Mouse (Mus musculus) limb, embryonic 15.5 days (tissue): Measurements from ENCODE around the gene Gpr37l1. TPM values are rescaled to one million over a fixed set of nuclear protein-coding genes. Genes with fewer than 3 reads are reported as not detected.

Experiments
- ATAC-seq: fragments of 200-750 bp; cut with Nextera tagmentation; 2 replicates; pipeline ENCODE4 v1.8.0; 2017; ENCODE audit warnings: low read depth, moderate TSS enrichment; ENCODE audit not compliant: insufficient number of reproducible peaks, low FRiP score, low TSS enrichment
- H3K27ac ChIP-seq: fragments of 300-500 bp; sonication (generic); 2 replicates; pipeline ENCODE4 v1.5.1; 2015; ENCODE audit warnings: moderate library complexity, mild to moderate bottlenecking, inconsistent platforms
- H3K27me3 ChIP-seq: fragments of 300-500 bp; sonication (generic); 2 replicates; pipeline ENCODE4 v1.6.1; 2015; ENCODE audit warnings: inconsistent platforms
- H3K36me3 ChIP-seq: fragments of 300-500 bp; sonication (generic); 2 replicates; pipeline ENCODE4 v1.6.1; 2015; ENCODE audit warnings: inconsistent platforms
- H3K4me1 ChIP-seq: fragments of 300-500 bp; sonication (generic); 2 replicates; pipeline ENCODE4 v1.6.1; 2015; ENCODE audit warnings: inconsistent platforms
- H3K4me2 ChIP-seq: fragments of 300-500 bp; sonication (generic); 2 replicates; pipeline ENCODE4 v1.6.1; 2015; ENCODE audit warnings: mild to moderate bottlenecking, inconsistent platforms
- H3K4me3 ChIP-seq: fragments of 300-500 bp; sonication (generic); 2 replicates; pipeline ENCODE4 v1.5.1; 2015; ENCODE audit warnings: mild to moderate bottlenecking, inconsistent platforms
- H3K9ac ChIP-seq: fragments of 300-500 bp; sonication (generic); 2 replicates; pipeline ENCODE4 v1.6.1; 2015; ENCODE audit warnings: inconsistent platforms
- H3K9me3 ChIP-seq: fragments of 300-500 bp; sonication (generic); 2 replicates; pipeline ENCODE4 v1.6.1; 2016; ENCODE audit warnings: inconsistent platforms
- WGBS: fragments of 180-500 bp; shearing (Covaris S2); methylation state at CpG from one replicate; pipeline ENCODE4 v1.1.7; 2015; 5-methylcytosine and 5-hydroxymethylcytosine counted together
- polyA plus RNA-seq: library from polyadenylated mRNA; unstranded; fragments of >200 nt; fragmentation: Nextera tagmentation; extraction: Ambion mirVana; gene quantifications from 2 replicates; pipeline ENCODE4 v1.2.1, GENCODE M21; 2015

Gene Gpr37l1
- 0.15 TPM in 1 of 2 replicates, not detected in the other for polyA plus RNA-seq

DNA sequence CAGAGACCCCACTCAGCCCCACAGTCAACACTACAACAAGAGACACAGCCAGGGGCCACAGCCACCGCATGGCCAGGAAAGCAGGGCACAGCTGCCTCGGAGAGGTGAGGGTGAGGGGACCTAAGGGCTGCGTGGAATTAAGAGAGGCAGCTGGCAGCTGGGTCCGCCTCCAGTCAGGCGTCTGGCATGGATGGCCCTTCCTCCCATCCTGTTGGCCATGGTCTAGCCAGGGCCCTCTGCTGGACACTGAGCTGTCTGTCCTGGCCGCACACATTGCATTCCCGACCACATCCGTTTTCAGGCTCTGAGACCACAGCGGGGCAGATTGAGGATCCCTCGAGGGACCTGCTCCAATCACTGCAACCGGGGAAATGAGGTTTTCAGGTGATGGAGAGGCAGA is at the start of gene Gpr37l1:
Gpr37l1 (minus strand) TSS at position 247 of the 400 bp plus-strand sequence.
- no peaks in the 10 kb centered on the region for H3K27me3 ChIP-seq
- no peak within 1 kb of the TSS for H3K9ac ChIP-seq
- ATAC-seq: no peak
- no peak within 1 kb of the TSS for H3K27ac ChIP-seq
- 69% methylated on average over 11 of the region's 11 CpGs for WGBS
- H3K36me3 ChIP-seq: no peaks in the 10 kb centered on the region
- no peak within 1 kb of the TSS for H3K4me2 ChIP-seq
- no peak within 1 kb of the TSS for H3K4me3 ChIP-seq
- H3K4me1 ChIP-seq: peaks cover 3% of the 10 kb centered on the region; the same call in 1 of the 2 replicates
- no peaks in the 10 kb centered on the region for H3K9me3 ChIP-seq

DNA sequence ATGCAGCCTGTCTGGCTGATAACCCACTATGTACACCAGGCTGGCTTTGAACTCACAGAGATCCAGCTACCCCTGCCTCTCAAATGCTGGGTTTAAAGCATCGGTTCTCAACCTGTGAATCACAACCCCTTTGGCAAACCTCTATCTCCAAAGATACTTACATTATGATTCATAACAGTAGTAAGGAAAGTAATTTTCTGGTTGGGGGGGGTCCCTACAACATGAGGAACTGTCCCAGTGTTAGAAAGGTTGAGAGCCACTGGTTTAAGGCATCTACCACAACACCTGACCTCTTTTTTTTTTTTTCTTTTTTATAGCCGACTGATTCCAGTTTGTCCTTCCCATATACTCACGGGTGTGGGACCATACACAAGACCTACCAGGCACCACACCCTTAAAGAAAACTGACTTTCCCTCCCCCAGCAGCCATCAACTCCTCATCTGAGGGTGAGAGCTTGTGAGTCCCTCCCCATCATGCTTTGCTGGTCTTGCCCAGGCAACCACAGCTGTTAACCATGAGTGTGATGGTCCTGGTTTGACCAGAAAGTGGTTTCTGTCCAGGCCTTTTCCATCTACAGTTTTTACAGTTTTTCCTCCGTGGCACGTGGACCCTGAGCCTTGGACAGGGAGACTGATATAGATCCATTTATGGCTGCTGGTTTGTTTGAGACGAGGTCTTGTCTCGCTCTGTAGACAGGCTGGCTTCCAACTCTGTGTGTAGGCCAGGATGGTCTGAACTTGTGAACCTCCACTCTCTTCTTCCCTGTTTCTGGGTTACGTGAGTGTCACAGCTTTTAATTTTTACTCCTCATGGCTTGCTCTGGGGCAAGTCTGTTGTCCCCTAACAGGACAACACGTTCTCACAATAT is 46.5 kb upstream of the Gpr37l1 start:
- Histone ChIP-seq H3K4me1 (no peaks in the 10 kb centered on the region; the same call in 1 of the 2 replicates), H3K4me3 (no peak overlapping the region), H3K9me3 (no peaks in the 10 kb centered on the region), H3K9ac (no peak overlapping the region), H3K36me3 (no peaks in the 10 kb centered on the region), H3K4me2 (no peak overlapping the region), H3K27me3 (no peaks in the 10 kb centered on the region), H3K27ac (no peak overlapping the region)
- WGBS: 76% methylated on average over 9 of the region's 9 CpGs
- no peak for ATAC-seq

- Histone ChIP-seq H3K27ac (no peak overlapping the region), H3K27me3 (no peaks in the 10 kb centered on the region), H3K4me2 (no peak overlapping the region), H3K4me1 (no peaks in the 10 kb centered on the region), H3K9me3 (no peaks in the 10 kb centered on the region), H3K4me3 (no peak overlapping the region), H3K36me3 (no peaks in the 10 kb centered on the region), H3K9ac (no peak overlapping the region)
- 51% methylated on average over 5 of the region's 5 CpGs for WGBS
- no peak for ATAC-seq
These were observed 42.9 kb upstream of the Gpr37l1 start for GRCm38 (mm10) chr1:135210421-135210820.

- WGBS: 68% methylated on average over 9 of the region's 9 CpGs
- no peaks in the 10 kb centered on the region for H3K27me3 ChIP-seq
- no peak overlapping the region for H3K4me2 ChIP-seq
- H3K4me3 ChIP-seq: no peak overlapping the region
- H3K9me3 ChIP-seq: no peaks in the 10 kb centered on the region
- H3K27ac ChIP-seq: no peak overlapping the region
- no peak overlapping the region for H3K9ac ChIP-seq
- H3K4me1 ChIP-seq: no peaks in the 10 kb centered on the region
- no peak for ATAC-seq
- H3K36me3 ChIP-seq: no peaks in the 10 kb centered on the region
These were observed 41.2 kb upstream of the Gpr37l1 start for GRCm38 (mm10) chr1:135208716-135209115.

DNA sequence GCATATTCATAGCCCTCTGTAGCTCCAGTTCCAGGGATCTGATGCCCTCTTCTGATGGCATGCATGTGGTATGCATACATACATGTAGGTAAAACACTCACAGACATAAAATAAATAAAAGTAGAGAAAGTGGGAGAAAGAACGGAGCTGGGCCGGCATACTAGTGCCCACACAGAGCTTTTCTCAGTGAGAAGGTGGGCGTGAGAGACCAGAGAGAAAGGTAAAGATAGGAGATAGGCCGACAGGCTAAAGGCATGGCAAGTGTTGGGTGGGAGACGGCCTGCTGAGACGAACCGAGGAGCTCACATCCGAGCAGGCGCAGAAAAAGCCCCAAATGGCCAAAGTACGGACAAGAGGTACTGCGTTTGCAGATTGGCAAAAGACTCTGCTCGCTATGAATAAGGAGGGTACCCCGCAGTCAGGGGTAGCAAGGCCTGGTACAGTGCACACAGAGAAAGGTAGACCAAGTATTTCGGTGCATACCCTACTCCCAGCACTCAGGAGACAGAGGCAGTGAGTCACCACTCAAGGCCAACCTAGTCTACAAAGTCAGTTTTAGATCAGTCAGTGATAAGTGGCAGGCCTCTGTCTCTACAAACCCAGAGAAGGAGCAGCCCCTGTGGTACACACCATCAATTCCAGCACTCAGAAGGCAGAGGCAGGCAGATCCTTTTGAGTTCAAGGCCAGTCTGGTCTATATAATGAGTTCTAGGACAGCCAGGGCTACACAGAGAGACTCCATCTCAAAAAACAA is 39.3 kb upstream of the Gpr37l1 start:
- H3K9me3 ChIP-seq: no peaks in the 10 kb centered on the region
- no peak for ATAC-seq
- no peak overlapping the region for H3K4me2 ChIP-seq
- H3K27me3 ChIP-seq: no peaks in the 10 kb centered on the region
- 91% methylated on average over 14 of the region's 14 CpGs for WGBS
- no peaks in the 10 kb centered on the region for H3K36me3 ChIP-seq
- no peak overlapping the region for H3K9ac ChIP-seq
- H3K4me3 ChIP-seq: no peak overlapping the region
- no peaks in the 10 kb centered on the region for H3K4me1 ChIP-seq
- H3K27ac ChIP-seq: no peak overlapping the region

GRCm38 (mm10) chr1:135205257-135205656 is 37.8 kb upstream of the Gpr37l1 start:
- Histone ChIP-seq H3K27me3 (no peaks in the 10 kb centered on the region), H3K9ac (no peak overlapping the region), H3K4me1 (no peaks in the 10 kb centered on the region), H3K9me3 (no peaks in the 10 kb centered on the region), H3K4me2 (no peak overlapping the region), H3K36me3 (no peaks in the 10 kb centered on the region), H3K27ac (no peak overlapping the region), H3K4me3 (no peak overlapping the region)
- ATAC-seq: no peak
- 63% methylated on average over 4 of the region's 4 CpGs for WGBS

DNA sequence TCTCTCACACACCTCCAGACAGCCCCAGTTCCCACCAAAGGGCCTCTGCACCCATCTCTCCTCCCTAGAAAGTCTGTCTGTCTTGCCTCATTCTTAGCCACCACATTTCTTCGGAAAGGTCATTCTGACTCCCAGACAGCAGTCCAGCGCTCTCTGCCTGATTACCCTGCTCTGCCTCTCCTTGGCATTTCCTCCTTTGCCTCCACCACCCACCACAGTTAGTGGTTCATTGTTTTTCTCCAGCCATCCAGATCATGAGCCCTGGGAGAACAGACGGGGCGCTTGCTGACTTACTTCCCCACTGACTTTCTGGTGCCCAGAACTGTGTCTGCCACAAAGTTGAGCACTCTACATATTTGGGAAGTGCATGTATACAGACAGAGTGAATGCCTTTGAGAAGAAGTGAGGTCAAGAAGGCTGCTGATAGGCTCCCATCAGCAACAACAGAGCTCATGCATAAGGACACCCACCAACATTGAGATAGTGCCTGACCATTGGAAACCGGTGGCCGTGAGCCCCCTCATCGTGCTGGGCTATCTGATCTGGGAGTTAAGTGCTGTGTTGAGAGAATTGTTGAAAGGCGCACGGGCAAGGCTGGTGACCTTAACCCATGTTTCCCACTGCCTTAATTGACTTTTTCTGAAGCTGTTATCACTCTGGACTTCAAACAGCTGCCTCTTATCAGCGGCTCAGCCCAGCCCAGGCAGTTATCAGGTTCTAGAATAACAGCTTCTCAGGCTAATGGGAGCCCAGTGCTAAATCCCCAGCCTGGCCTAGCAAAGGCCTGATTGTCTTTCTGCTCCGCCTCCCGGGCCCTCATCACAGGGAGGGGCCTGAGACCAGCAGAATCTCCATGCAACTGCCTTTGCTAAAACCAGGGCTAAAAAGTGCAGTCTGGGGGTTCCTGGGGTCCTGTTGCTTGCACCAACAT is 37.0 kb upstream of the Gpr37l1 start:
- H3K9me3 ChIP-seq: no peaks in the 10 kb centered on the region
- H3K9ac ChIP-seq: no peak overlapping the region
- peaks cover 3% of the 10 kb centered on the region for H3K4me1 ChIP-seq
- no peaks in the 10 kb centered on the region for H3K27me3 ChIP-seq
- no peak overlapping the region for H3K27ac ChIP-seq
- ATAC-seq: no peak
- 49% methylated on average over 12 of the region's 12 CpGs for WGBS
- H3K4me2 ChIP-seq: no peak overlapping the region
- H3K4me3 ChIP-seq: no peak overlapping the region
- no peaks in the 10 kb centered on the region for H3K36me3 ChIP-seq

DNA sequence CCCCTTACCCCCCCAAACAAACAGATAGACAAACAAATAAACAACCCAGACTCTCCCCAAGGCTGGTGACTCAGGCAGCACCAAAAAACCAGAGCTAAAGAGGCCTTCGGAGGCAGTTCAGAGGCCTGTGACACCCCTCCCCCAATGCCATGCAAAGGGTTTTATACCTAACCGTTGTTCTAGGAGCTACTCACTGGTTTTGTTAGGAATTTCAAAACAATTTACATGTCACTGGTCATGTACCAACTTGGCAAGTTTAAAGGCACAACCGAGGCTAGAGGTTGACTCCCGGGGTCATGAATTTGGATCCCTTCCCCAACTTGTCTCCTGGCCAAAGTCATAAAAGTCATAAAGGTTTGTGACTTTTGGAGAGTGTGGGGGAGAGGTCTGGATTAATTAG is 32.9 kb upstream of the Gpr37l1 start:
- Histone ChIP-seq H3K36me3 (no peaks in the 10 kb centered on the region), H3K27ac (no peak overlapping the region), H3K27me3 (no peaks in the 10 kb centered on the region), H3K4me3 (no peak overlapping the region), H3K4me2 (no peak overlapping the region), H3K9me3 (no peaks in the 10 kb centered on the region), H3K4me1 (peaks cover 14% of the 10 kb centered on the region), H3K9ac (no peak overlapping the region)
- ATAC-seq: no peak
- 46% methylated on average over 4 of the region's 4 CpGs for WGBS

- ATAC-seq: peak; percentile 27; the same call in 1 of the 2 replicates
- no peak overlapping the region for H3K9ac ChIP-seq
- 6% methylated on average over 21 of the region's 21 CpGs for WGBS
These were observed 31.7 kb upstream of the Gpr37l1 start for GRCm38 (mm10) chr1:135199014-135199819.

GRCm38 (mm10) chr1:135198412-135198811 is 30.9 kb upstream of the Gpr37l1 start:
- no peak overlapping the region for H3K9ac ChIP-seq
- H3K27me3 ChIP-seq: no peaks in the 10 kb centered on the region
- no peaks in the 10 kb centered on the region for H3K36me3 ChIP-seq
- no peaks in the 10 kb centered on the region for H3K9me3 ChIP-seq
- H3K4me1 ChIP-seq: peaks cover 14% of the 10 kb centered on the region
- no peak for ATAC-seq
- WGBS: 48% methylated on average over 5 of the region's 5 CpGs
- no peak overlapping the region for H3K4me3 ChIP-seq
- H3K27ac ChIP-seq: no peak overlapping the region; the same call in 1 of the 2 replicates
- no peak overlapping the region for H3K4me2 ChIP-seq

More at GRCm38 (mm10) chr1:135199014-135199819, 31.7 kb upstream of the Gpr37l1 start:
- Histone ChIP-seq H3K27ac (peak overlapping the region; percentile 43; the same call in 1 of the 2 replicates), H3K4me2 (peak overlapping the region; percentile 37), H3K4me1 (peaks cover 14% of the 10 kb centered on the region), H3K4me3 (0 out of 2 replicates have a peak overlapping the region, but pooled peaks have one; percentile 2), H3K36me3 (no peaks in the 10 kb centered on the region), H3K27me3 (no peaks in the 10 kb centered on the region), H3K9me3 (no peaks in the 10 kb centered on the region)
